Mouse (Mus musculus): ENCODE measurements around the gene Sept9.

Gene Sept9

DNA sequence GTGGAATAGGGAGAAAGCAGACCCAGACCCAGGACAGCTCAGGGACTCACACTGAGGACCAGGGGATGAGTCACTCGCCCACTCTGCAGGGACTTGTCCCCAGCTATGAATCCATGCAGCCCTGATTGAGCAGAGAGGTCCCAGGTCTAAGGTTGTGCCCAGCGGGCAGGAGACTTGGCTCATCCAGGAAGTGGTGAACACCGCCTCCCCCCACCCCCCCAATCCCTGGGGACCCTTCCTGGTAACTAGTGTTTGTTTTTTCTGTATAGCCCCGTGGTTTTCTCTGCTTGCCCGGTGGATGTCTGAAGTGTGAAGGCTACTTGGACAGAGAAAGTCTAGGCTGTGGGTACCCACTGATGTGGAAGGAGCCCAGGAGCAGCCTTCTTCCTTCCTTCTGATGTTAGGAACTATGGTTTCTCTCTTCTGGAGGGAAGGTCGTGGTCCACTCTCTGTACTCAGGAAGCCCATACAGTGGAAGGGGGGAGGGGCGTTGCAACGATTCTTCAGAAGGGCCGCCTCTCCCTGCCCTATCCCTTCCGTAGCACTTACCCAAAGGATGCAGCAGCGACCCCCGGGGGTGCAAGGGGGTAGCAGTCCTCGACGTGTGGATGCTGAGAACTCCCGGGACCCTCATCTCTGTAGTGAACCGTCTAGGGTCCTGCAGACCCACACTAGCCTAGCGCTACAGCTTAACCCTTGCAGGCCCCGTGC lies 66.0 kb downstream of the Sept9 start:
- peak in 1 of 2 experiments; percentile 56 for DNase-seq (ENCODE audit: low spot score in 2 of 2)

DNA sequence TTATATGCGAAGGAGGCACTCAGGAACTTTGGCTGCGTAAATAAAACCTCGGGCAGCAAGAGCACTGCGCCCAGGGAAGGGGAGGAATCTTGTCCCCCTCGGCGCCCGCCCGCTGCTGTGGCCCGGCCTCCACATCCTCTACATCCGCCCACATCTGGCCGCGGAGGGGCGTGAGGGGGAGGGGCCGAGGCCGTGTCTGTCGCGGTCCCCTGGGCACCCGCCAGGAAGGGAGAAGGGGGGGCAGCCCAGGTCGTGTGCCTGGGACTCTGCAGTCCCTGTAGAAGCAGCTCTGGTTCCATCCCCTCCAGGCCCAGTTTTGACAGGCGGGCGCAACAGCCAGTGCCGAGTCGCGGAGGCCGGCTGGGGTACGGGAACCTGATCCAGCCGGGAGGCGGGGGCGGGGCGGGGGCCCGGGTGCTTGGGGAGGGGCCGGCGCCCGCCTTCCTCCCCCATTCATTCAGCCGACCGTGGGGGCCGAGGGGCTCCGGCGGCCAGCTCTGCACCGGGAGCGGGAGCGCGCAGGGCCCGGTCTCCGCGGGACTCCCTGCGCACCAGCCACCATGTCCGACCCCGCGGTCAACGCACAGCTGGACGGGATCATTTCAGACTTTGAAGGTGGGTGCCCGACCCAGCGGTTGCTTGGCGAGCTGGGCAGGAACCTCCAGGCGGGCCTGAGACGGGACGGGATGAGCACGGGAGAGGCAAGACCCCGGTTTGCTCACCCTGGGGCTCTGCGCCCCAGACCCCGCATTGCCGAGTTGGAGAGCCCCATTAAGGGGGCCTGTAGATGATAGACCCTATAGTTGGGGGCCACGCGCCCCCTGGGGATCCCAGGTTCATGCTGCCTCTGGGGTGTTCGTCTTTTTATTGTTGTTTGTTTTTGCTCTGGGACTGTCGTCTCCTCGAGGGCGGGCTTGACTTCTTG lies 66.8 kb downstream of the Sept9 start:
- peak; percentile 45 to 85 for DNase-seq (ENCODE audit: low spot score in 2 of 2)

DNA sequence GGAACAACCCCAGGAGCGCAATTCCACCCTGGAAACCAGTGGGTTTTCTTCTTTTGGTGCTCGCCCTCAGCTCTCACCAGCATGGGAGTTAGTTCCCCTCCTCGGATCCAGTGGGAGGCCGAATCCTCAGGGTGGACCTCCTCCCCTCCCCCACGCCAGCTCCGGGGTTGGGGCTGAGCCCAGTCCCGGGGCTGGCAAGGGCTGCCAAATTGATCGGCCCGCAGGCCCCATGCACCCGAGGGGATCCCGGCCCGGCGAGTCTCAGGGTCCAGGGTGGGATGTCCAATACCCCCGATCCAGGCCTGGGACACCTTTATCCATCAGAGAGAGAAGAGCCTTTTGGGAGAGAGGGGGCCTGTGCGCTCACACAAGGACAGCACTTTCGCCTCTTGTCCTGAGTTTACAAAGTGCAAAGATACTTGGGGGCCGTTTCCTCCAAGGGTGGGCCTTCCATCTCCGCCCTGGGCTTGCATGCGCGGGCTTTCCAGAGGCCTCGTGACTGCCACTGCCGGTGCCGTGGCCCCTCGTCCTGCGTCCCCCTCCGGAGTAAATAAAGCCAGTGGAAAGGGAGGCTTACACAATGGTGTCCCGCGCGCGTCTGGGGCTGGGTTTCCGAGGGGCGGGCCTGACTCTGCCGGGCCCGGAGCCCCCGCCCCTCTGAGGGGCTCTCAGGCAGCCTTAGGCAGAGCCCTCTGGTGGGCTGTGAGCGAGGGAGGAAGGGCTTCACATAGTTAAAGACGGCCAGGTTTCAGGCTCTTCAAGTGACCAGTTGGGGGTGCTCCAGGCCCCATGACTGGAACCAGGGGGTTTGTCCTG lies 67.7 kb downstream of the Sept9 start:
- peak in 1 of 2 experiments; percentile 39 for DNase-seq (ENCODE audit: low spot score in 2 of 2)

DNA sequence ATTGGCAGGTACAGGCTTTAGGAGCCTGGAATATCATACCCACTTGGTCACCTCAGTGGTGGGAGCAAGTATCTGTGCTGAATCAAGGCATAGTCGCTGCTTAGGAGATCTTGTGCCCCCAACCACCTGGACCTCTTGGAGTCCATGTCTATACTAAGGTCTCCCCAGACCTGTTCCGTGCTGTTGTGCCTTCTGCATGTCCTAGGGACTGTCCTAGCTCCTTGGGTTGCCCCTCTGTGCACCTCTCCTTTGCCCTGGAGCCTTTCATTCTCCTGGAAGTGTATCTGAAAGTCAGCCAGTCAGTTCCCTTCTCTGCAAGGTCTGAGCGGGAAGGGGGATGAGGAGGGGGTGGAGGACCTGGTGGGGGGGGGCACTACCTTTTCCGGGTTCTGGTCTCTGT lies 68.4 kb downstream of the Sept9 start:
- no peak for DNase-seq (ENCODE audit: low spot score in 2 of 2)

DNA sequence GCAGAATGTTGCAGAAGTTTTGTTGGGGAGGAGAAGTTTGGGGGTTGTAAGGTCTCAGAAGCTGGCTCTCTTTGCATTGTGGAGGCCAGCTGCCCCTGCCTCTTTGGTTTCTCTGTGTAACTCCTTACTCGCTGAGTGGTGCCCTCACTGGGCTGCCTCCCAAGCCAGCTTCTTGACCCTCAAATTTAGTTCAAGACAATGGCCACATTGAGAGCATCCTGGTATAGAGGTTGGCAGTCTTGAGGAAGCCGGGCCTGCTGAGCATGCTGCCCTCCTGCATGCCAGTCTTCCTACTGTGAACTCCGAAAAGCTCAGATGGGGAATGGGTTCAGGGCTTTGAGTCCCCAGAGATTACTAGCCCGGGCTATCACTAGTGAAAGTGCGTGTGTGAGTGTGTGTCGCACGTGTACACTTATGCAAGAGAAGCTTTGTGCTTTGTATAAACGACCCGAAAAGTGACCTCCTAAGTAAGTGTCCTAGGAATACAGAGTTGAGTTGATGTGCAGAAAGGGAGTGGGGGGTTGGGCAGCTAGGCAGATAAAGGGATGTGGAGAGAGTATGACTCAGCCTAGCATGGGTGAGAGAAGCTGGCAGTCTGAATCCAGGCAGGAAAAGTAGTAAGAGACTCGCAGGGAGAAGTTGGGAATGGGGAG lies 69.0 kb downstream of the Sept9 start:
- no peak for DNase-seq (ENCODE audit: low spot score in 2 of 2)

DNA sequence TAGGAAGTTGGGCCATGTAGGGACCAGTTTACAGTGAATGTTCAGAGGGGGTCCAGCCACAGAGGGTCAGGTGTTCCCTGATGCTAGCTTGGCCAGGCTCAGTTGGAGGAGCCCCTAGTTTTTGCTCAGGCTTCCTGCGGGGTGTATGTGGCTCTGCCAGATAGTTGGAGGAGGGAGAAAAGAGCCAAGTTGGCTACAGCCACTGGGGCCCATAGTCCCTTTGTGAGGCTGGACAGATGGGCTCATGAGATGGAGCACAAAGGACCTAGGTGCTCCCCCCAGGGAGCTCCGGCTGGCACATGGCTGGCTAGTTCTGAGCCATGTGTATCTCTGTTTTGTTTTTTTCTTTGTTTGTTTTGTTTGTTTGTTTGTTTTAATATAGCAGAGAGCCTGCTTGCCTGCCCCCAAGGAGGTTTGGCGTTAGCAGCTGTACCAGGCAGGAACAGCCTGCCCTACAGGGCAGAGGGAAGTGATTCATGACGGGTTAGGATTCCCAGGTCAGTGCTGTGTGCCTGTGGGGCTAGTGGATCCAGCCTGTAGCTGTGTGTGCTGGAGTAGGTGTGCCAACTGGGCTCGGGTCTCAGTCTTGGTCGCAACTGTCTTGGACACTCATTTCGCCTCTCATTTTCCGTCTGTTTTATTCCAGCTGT lies 69.7 kb downstream of the Sept9 start:
- no peak for DNase-seq (ENCODE audit: low spot score in 2 of 2)

DNA sequence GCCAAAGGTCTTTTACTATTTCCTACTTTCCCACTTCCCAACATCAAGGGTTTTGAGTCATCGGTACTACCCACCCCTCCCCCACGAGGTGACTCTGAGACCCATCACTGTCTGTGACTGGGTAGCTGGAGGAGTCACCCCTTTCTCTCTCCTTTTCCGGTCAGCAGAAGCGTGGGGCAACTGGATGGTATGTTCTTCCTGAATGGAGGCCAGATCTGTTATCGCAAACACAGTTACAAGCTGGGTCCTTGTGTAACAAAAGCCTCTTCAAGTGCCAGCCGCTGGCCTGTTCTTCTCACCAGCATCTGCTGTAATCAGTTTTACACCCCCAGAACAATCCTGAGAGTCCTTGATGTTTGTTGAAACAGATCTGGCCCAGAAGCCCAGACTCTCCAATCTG lies 70.5 kb downstream of the Sept9 start:
- no peak for DNase-seq (ENCODE audit: low spot score in 2 of 2)

DNA sequence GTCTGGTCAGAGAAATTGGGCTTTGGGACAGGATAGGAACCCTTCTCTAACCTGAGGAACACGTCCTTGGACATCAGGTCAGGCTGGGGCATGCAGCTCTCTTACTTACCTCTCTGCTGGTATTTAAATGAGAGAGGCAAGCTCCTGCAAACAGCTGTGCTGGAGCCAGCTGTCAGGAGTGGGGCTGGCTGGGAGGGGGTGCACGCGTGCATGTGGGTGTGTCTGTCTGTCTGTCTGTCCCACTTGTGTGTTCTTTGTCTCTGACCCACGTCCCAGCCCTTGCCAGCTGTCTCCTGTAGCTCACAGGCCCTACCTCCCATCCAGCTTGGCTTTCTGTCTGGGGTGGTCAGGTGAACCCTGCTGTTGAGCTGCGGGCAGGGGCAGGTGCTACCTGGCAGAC lies 75.5 kb downstream of the Sept9 start:
- no peak for DNase-seq (ENCODE audit: low spot score in 2 of 2)

DNA sequence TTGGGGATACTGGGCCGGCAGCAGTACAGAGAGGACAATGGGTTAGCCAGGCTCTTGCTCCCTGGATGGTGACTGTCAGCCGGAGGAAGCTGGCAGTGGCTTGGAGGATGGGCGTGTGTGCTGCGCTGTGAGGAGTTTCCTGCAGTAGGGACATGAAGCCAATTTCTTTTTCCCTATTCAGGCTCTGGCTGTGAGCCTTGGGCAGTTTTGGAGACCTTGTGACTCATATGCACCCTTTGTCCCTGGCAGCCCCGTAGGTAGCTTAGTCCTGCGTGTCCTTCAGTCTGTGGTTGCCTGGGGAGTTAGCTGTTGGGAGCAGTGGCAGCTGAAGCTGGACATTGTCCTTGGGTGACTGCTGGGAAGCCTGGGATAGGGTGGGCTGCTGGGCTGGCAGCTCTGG lies 76.5 kb downstream of the Sept9 start:
- DNase-seq (ENCODE audit: low spot score in 2 of 2), result no peak

DNA sequence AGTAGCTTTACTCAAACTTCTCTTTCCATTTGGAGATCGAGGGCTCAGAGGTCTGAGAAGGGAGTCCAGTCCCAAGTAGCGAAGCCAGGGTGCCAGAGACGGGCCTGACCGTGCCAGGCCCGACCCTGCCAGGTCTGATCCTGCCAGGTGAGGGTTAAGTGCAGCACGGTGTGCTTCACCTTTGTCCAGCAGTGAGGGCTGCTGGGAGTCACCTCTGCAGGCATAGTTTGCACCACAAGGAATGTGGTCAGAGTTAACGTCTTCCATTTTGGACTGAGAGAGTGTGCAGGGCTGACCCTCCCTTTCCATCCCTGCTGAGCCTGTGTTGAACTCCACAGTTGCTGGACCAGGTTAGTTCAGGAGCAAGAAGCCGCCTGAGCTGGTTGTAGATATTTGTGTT lies 77.5 kb downstream of the Sept9 start:
- DNase-seq (ENCODE audit: low spot score in 2 of 2), result no peak

DNA sequence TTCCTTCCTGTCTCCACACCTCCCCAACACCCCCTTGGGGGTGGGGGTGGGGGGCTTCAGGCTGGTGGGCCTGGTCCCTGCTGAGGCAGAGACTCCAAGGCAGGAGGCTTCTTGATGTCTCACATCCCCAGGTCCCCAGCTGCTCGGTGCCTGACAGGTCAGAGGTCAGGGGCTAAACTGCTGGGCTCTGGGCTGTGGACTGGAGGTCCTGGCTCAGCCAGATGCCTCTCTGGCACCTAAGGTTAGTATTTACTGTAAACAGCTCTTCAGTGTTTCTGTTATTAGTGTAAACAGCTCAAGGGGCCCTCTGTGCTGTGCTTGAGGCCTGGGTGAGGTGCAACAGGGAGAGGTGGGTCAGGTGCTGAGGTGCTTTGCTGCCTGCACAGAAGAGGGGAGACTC lies 78.7 kb downstream of the Sept9 start:
- DNase-seq (ENCODE audit: low spot score in 2 of 2), result no peak

DNA sequence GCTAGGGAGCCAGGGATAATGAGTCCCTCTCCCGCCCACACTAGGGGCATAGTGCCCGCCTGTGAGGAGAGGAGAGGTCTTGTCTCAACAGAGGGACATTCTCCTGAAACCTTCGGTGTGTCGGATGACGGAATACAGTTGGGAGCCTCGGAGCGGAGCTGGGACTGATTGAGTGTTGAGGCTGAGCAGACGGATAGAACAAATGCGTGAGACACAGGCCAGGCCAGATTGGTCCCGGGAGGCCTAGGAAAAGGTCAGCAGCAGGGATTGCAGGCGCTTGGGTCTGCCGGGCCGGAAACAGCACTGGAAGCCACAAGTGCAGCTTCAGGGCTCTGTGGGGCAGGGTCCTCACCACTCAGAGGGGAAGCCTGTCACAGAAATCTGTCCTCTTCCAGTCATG lies 79.1 kb downstream of the Sept9 start:
- DNase-seq (ENCODE audit: low spot score in 2 of 2), result no peak

DNA sequence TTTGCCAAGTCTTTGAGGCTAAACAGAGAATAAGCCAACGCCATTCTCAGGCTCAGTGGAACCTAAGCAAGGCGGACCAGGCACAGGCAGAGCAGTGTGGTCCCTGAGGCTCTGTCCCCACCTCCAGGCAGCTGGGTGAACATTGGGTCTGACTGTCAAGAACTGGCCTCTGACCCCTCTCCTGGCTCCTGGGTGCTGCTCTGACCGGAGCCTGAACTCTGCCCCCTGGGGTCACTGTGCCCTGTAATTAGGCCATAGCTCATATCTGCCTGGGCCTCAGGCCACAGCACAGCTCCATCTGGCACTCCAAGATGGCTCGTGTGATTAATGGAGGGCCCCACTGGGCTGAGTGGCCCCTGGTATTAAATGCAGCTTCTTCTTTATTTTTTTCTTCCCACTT lies 80.5 kb downstream of the Sept9 start:
- no peak for DNase-seq (ENCODE audit: low spot score in 2 of 2)

DNA sequence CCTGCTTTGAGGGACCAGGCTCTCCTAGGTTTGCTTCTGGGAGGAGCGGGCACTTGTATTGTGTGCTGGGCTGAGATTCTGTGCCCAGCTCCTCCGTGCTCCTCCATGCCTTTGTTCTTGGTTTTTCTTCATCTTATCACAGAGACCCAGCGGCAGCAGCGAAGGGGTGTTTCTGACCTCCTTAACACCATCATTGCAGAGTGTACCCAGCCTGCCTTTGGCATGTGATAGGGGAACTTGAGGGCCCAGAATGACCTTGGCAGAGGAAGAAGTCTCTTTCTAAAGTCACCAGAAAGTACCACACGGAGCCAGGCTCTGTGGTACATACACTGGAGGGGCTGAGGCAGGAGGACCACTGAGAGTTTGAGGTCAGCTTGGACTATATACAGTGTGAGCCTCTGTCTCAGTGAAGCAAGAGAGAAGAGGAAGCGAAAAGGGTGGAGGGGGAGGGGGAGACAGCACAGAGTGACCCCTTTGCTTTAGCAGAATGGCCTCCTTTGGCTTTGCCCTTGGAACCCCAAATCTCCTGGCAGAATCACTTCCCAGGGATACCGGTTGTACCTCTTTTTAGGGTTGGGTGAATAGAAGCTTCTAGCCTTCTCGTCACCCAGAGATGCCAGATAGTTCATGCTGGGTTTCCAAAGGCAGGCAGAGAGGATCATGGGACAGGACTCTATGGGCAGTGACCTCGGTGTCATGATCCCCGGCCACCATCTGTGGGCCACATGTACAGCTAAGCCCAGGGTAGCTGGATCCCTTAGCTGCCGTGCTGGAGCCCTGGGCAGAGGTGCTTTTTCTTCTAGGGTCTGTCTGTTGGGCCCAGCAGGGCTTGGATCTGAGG lies 83.8 kb downstream of the Sept9 start:
- no peak for DNase-seq (ENCODE audit: low spot score in 2 of 2)

DNA sequence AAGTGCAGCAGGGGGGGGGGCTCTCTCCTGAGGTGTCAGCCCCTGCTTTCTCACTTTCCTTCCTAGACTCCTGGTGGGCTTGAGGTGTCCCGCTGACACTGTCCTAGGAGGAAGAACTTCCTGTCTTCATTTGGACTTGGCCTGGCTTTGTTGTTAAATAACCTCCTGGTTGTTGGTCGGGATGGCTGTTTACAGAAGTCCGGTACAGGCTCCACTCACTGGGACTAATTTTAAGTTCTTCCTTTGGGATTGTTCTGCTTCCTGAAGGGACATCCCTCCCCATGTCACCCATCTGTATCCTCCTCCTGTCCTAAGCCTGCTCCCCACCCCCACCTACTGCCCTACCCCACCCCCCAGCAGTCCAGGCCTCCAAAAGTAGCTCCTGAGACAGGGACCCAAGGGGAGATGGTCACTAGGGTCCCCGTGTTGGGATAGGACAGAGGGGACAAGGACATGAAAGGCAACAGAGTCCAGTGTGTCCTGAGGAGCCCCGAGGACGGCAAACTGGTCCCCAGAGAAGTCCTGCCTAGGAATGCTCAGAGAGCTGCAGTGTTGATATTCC lies 84.5 kb downstream of the Sept9 start:
- DNase-seq (ENCODE audit: low spot score in 2 of 2), result no peak

DNA sequence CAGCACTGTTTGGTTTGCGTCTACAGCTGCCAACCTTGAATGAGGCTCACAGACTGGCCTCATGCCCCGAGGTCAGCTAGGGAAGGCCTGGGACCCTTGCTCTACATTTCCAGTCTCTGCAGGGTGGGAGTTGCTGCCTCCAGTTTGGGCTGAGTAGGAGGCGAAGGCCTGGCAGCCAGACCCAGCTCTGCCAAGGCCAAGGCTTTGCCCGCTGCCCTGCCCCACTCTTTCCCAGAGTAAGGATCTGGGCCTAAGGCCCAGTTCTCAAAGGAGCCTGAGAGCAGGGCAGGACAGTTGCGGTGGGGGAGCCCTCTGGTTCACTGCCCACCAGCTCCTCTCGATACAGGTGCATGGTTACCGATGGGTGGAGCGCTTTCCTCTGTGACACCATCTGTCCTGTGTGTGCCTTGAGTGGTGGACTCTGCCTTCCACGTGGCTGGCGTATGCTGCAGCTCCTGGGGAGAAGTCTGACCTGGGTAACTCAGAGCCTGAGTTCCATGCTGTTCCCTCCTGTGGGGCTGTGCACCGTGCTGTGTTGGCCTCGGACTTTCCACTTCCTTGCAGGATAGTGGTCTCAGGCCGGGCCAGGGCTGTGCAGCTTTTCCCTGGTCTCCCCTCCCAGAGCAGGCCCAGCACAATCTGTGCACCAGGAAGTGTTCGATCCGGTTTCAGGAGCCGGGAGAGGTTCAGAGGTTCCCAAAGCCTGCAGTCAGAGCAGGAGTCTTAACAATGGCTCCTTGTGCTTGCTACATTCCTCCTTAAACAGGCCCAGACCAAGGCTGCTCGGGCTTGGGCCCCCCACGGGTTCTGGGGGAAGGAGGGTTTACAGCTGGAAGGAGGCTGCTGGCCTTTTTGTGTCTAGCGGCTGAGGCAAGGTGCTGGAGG lies 85.5 kb downstream of the Sept9 start:
- DNase-seq (ENCODE audit: low spot score in 2 of 2), result no peak

DNA sequence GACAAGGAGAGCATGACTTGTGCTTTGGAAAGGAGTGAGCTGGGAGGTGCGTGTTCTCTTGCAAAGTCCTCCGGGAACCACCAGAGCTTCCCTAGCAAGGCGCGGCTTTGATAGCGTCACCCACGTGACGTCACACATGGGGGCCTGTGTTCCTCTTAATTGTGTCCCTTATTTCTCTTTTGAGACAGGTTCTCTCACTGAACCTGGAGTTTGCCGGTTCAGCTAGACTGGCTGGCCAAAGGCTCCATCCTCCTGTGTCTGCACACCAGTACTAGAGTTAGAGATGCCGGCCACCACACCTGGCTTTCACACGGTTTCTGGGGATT lies 86.1 kb downstream of the Sept9 start:
- no peak for DNase-seq (ENCODE audit: low spot score in 2 of 2)

DNA sequence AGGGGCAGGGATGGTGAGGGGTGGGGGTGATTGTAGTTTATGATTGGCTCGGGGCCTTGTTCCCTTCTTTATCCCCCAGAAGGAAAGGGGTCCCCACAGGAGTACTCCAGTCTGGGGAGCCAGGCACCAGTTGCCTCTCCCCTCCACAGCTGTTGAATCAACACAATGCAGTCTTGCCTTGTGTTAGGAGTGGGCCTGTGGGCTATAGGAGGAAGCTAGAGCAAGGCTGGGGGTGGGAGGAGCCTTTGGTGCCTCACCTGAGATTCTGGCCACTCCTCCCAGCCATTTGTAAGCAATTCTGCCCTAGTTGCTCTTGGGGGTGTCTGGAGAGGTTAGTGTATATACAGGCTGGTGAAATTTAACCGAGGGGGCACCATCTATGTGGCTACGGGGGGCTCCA lies 88.3 kb downstream of the Sept9 start:
- no peak for DNase-seq (ENCODE audit: low spot score in 2 of 2)

DNA sequence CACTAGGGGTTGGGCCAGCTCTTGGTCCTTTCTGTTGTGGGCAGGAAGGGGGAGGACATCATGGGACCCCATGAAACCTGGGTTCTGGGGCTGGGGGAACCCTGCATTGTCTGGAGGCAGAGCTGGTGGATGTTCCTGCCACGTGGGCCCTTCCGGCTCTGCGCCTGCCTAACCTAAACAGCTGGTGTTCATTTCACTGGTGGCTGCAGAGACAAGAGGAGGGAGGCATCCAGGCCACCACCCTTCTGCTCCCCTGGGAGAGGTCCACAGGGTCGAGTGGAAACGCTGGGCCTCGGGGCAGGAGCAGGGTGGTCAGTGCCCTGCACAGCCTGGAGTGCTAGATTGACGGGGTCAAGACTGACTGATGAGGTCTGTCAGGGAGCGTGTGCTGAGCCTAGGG lies 89.3 kb downstream of the Sept9 start:
- no peak for DNase-seq (ENCODE audit: low spot score in 2 of 2)
